Mouse (Mus musculus): ENCODE measurements around the gene Wbp1l. TPM values are rescaled to one million over a fixed set of nuclear protein-coding genes. Genes with fewer than 3 reads are reported as not detected.

Wbp1l gene
- polyA plus RNA-seq, 1 experiment from 2014 or later: 35.6 TPM

DNA sequence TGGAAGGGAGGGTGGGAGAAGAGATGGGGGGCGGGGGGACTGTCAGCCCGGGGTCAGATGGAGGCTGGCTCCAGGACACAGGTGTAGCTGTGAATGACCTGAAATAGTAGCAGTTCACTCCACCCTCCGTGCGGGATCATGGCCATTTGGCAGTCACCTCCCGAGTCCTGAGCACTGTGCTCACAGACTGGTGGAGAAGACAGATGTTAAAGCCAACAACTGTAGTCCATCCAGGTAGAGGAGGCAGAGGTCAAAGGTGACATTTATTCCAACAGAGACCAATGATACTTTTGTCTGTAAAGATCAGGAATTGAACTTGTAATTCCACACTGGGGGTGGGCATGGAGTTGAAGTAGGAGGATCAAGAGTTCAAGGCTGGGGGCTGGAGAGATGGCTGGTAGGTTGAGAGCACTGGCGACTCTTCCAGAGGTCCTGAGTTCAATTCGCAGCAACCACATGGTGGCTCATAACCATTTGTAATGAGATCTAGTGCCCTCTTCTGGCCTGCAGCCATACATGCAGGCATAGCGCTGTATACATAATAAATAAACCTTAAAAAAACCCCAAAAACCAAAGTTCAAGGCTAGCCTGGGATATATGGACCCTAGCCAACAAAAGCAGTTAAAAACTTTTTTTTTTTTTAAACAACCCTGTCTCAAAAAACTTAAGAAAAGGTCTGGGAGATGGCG, 6.0 kb upstream of the Wbp1l start:
- Histone ChIP-seq H3K4me1 (replicated peaks; ENCODE audit: insufficient read depth, low read length) (no peaks in the 10 kb centered on the region), H3K36me3 (ENCODE audit: insufficient read depth, low read length) (peaks cover 22% of the 10 kb centered on the region; the same call in 1 of the 2 replicates), H3K4me2 (ENCODE audit: low read length) (no peak overlapping the region), H3K9ac (ENCODE audit: low read depth, low read length) (no peak overlapping the region), H3K27me3 (ENCODE audit: insufficient read depth, low read length) (no peaks in the 10 kb centered on the region), H3K4me3 (replicated peaks; ENCODE audit: low read depth, low read length) (no peak overlapping the region), H3K9me3 (replicated peaks; ENCODE audit: low read length) (no peaks in the 10 kb centered on the region), H3K27ac (no peak overlapping the region)
- ATAC-seq (replicated peaks; ENCODE audit: low FRiP score, low read depth) (no peak), DNase-seq (ENCODE audit: low spot score) (no peak)
- WGBS: 90% methylated on average over 9 of the region's 9 CpGs
- peak; percentile 45 for TF ChIP-seq CTCF (IDR thresholded peaks at IDR 0.05; ENCODE audit: low read depth)

DNA sequence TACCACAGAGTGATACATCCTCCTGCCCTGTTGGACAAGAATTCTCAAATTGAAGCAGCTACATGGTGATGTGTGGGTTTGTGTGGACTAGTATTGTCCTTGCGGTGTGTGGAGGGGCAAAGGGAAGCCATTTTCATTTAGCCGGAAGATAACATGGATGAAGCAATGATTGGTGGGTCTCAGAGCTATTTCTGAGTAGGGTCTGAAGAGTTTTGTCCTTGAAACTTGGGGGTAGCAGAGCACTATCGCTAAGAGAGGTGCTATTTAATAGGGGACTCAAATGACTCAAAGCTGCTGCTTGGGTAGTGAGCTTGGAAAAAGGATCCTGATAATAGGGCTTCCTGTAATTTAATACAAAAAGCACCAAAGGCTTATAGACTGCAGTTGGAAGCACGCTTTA, 697 bp upstream of the Wbp1l start:
- TF ChIP-seq CTCF (IDR thresholded peaks at IDR 0.05; ENCODE audit: low read depth): no peak
- Histone ChIP-seq H3K4me1 (replicated peaks; ENCODE audit: insufficient read depth, low read length) (peaks cover 8% of the 10 kb centered on the region; the same call in 1 of the 2 replicates), H3K36me3 (ENCODE audit: insufficient read depth, low read length) (no peaks in the 10 kb centered on the region), H3K4me3 (replicated peaks; ENCODE audit: low read depth, low read length) (peak overlapping the region; percentile 12; the same call in 1 of the 2 replicates), H3K9ac (ENCODE audit: low read depth, low read length) (no peak overlapping the region), H3K27me3 (ENCODE audit: insufficient read depth, low read length) (no peaks in the 10 kb centered on the region), H3K27ac (no peak overlapping the region), H3K9me3 (replicated peaks; ENCODE audit: low read length) (no peaks in the 10 kb centered on the region), H3K4me2 (ENCODE audit: low read length) (peak overlapping the region; percentile 31)
- WGBS: 77% methylated on average over 4 of the region's 4 CpGs
- DNase-seq (ENCODE audit: low spot score) (no peak), ATAC-seq (replicated peaks; ENCODE audit: low FRiP score, low read depth) (no peak)

GRCm38 (mm10) chr19:46599375-46600256, 732 bp downstream of the Wbp1l start:
- 12% methylated on average over 22 of the region's 22 CpGs for WGBS
- peaks cover 8% of the 10 kb centered on the region; the same call in 1 of the 2 replicates for H3K4me1 ChIP-seq (replicated peaks; ENCODE audit: insufficient read depth, low read length)
- DNase-seq (ENCODE audit: low spot score): peak; percentile 44
- H3K27me3 ChIP-seq (ENCODE audit: insufficient read depth, low read length): no peaks in the 10 kb centered on the region
- ATAC-seq (replicated peaks; ENCODE audit: low FRiP score, low read depth): peak; percentile 15; the same call in 1 of the 2 replicates
- H3K4me3 ChIP-seq (replicated peaks; ENCODE audit: low read depth, low read length): peak overlapping the region; percentile 93
- peak overlapping the region; percentile 84 for H3K9ac ChIP-seq (ENCODE audit: low read depth, low read length)
- no peaks in the 10 kb centered on the region for H3K9me3 ChIP-seq (replicated peaks; ENCODE audit: low read length)
- peak overlapping the region; percentile 83 for H3K4me2 ChIP-seq (ENCODE audit: low read length)
- H3K27ac ChIP-seq: peak overlapping the region; percentile 87
- TF ChIP-seq CTCF (IDR thresholded peaks at IDR 0.05; ENCODE audit: low read depth): no peak
- no peaks in the 10 kb centered on the region for H3K36me3 ChIP-seq (ENCODE audit: insufficient read depth, low read length)

DNA sequence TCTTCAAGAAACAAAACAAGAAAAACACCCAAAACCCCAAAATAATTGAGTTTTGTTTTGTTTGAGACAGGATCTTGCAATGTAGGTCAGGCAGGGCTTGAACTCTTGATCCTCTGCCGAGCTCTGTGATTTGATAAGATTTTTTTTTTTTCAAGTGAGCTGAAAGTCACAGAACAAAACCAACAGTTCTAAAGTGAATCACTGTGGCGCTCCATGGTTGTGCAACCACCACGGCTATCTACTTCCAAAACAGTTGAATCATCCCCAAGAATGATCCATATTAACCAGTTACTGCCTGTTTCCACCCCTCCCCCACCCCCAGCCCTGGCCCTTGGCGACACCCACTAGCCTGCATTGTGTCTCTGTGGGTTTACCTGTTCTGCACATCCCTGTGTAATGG, 1.5 kb downstream of the Wbp1l start:
- 58% methylated on average over 4 of the region's 4 CpGs for WGBS
- Histone ChIP-seq H3K36me3 (ENCODE audit: insufficient read depth, low read length) (no peaks in the 10 kb centered on the region), H3K9me3 (replicated peaks; ENCODE audit: low read length) (no peaks in the 10 kb centered on the region), H3K27me3 (ENCODE audit: insufficient read depth, low read length) (no peaks in the 10 kb centered on the region), H3K9ac (ENCODE audit: low read depth, low read length) (peak overlapping the region; percentile 84; the same call in 1 of the 2 replicates), H3K4me3 (replicated peaks; ENCODE audit: low read depth, low read length) (peak overlapping the region; percentile 93), H3K27ac (peak overlapping the region; percentile 87; the same call in 1 of the 2 replicates), H3K4me1 (replicated peaks; ENCODE audit: insufficient read depth, low read length) (peaks cover 8% of the 10 kb centered on the region; the same call in 1 of the 2 replicates), H3K4me2 (ENCODE audit: low read length) (peak overlapping the region; percentile 83)
- ATAC-seq (replicated peaks; ENCODE audit: low FRiP score, low read depth) (no peak), DNase-seq (ENCODE audit: low spot score) (no peak)
- no peak for TF ChIP-seq CTCF (IDR thresholded peaks at IDR 0.05; ENCODE audit: low read depth)

- Histone ChIP-seq H3K4me1 (replicated peaks; ENCODE audit: insufficient read depth, low read length) (peaks cover 8% of the 10 kb centered on the region; the same call in 1 of the 2 replicates), H3K27ac (peak overlapping the region; percentile 60; the same call in 1 of the 2 replicates), H3K4me2 (ENCODE audit: low read length) (peak overlapping the region; percentile 23; the same call in 1 of the 2 replicates), H3K4me3 (replicated peaks; ENCODE audit: low read depth, low read length) (no peak overlapping the region), H3K27me3 (ENCODE audit: insufficient read depth, low read length) (no peaks in the 10 kb centered on the region), H3K9ac (ENCODE audit: low read depth, low read length) (no peak overlapping the region), H3K9me3 (replicated peaks; ENCODE audit: low read length) (no peaks in the 10 kb centered on the region), H3K36me3 (ENCODE audit: insufficient read depth, low read length) (peaks cover 5% of the 10 kb centered on the region)
- no peak for ATAC-seq (replicated peaks; ENCODE audit: low FRiP score, low read depth)
- no peak for TF ChIP-seq CTCF (IDR thresholded peaks at IDR 0.05; ENCODE audit: low read depth)
- 36% methylated on average over 14 of the region's 14 CpGs for WGBS
- no peak for DNase-seq (ENCODE audit: low spot score)
Observed at GRCm38 (mm10) chr19:46601491-46601890, 2.6 kb downstream of the Wbp1l start.

GRCm38 (mm10) chr19:46602406-46602805, 3.5 kb downstream of the Wbp1l start:
- 73% methylated on average over 4 of the region's 4 CpGs for WGBS
- Histone ChIP-seq H3K4me2 (ENCODE audit: low read length) (no peak overlapping the region), H3K9me3 (replicated peaks; ENCODE audit: low read length) (no peaks in the 10 kb centered on the region), H3K27ac (0 out of 2 replicates have a peak overlapping the region, but pooled peaks have one; percentile 9), H3K27me3 (ENCODE audit: insufficient read depth, low read length) (no peaks in the 10 kb centered on the region), H3K4me3 (replicated peaks; ENCODE audit: low read depth, low read length) (no peak overlapping the region), H3K36me3 (ENCODE audit: insufficient read depth, low read length) (peaks cover 6% of the 10 kb centered on the region), H3K9ac (ENCODE audit: low read depth, low read length) (no peak overlapping the region), H3K4me1 (replicated peaks; ENCODE audit: insufficient read depth, low read length) (peaks cover 8% of the 10 kb centered on the region; the same call in 1 of the 2 replicates)
- no peak for TF ChIP-seq CTCF (IDR thresholded peaks at IDR 0.05; ENCODE audit: low read depth)
- no peak for ATAC-seq (replicated peaks; ENCODE audit: low FRiP score, low read depth)
- no peak for DNase-seq (ENCODE audit: low spot score)
